ENCODE assay signal across 18 mouse cellular contexts in genomic region chr3:145412137-145412536, GRCm38 (mm10).
DNase-seq lines count a peak whose midpoint lies in the region; ATAC-seq and TF ChIP-seq lines count a peak whose summit lies in the region.
"Had no signal": no experiment of that assay in that cellular context is flagged by ENCODE, and none has a peak within 500 bp of the region (broad histone marks: within the 10 kb centered on the region; RNA-seq: fewer than 3 reads in every experiment).

No protein-coding gene starts in this region.

- DNase-seq in forebrain, postnatal 0 days: no peak
- DNase-seq in lung, embryonic 14.5 days: peak; percentile 37
- DNase-seq in lung, postnatal 14 days: no peak
- DNase-seq in adipocyte (ENCODE audit: low spot score): peak; percentile 8
- DNase-seq in retina, postnatal 1 day: peak; percentile 35
- DNase-seq in frontal cortex, postnatal 10 days (ENCODE audit: low spot score in 2 of 2): no peak
- no peak for DNase-seq in left cerebral cortex, adult 9 months (ENCODE audit: low spot score in 2 of 2)
- DNase-seq: adrenal gland, adult 8-10 months; cerebellum, adult 11-12 months; gastrocnemius, postnatal 10 days; heart, postnatal 10 days; thymus, postnatal 25 days had no signal

- H3K4me1 ChIP-seq in forebrain, postnatal 0 days (ENCODE audit: insufficient read depth): no peaks in the 10 kb centered on the region
- no peaks in the 10 kb centered on the region for H3K4me1 ChIP-seq in forebrain, embryonic 13.5 days
- no peaks in the 10 kb centered on the region for H3K4me1 ChIP-seq in lung, embryonic 14.5 days (ENCODE audit: insufficient read depth)
- H3K4me1 ChIP-seq: embryonic facial prominence, embryonic 12.5 days; forebrain, embryonic 12.5 days; intestine, embryonic 15.5 days; midbrain, embryonic 13.5 days; neural tube, embryonic 13.5 days had no signal

- WGBS in forebrain, postnatal 0 days: 29% methylated on average over 4 of the region's 4 CpGs
- WGBS in forebrain, embryonic 13.5 days: 33% methylated on average over 4 of the region's 4 CpGs
- WGBS in lung, embryonic 14.5 days: 40% methylated on average over 4 of the region's 4 CpGs

- no peaks in the 10 kb centered on the region for H3K36me3 ChIP-seq in forebrain, postnatal 0 days (ENCODE audit: insufficient read depth)
- H3K36me3 ChIP-seq in forebrain, embryonic 13.5 days (ENCODE audit: poor library complexity, severe bottlenecking): no peaks in the 10 kb centered on the region
- H3K36me3 ChIP-seq in lung, embryonic 14.5 days (ENCODE audit: insufficient read depth): no peaks in the 10 kb centered on the region
- H3K36me3 ChIP-seq: embryonic facial prominence, embryonic 12.5 days; forebrain, embryonic 12.5 days; intestine, embryonic 15.5 days; midbrain, embryonic 13.5 days; neural tube, embryonic 13.5 days had no signal

- H3K4me3 ChIP-seq in forebrain, postnatal 0 days (ENCODE audit: low read depth, low read length): no peak overlapping the region
- H3K4me3 ChIP-seq in forebrain, embryonic 13.5 days: no peak overlapping the region
- H3K4me3 ChIP-seq in lung, embryonic 14.5 days (ENCODE audit: low read depth, low read length): no peak overlapping the region
- H3K4me3 ChIP-seq: embryonic facial prominence, embryonic 12.5 days; forebrain, embryonic 12.5 days; intestine, embryonic 15.5 days; midbrain, embryonic 13.5 days; neural tube, embryonic 13.5 days had no signal

- no peak overlapping the region for H3K4me2 ChIP-seq in forebrain, postnatal 0 days (ENCODE audit: low read depth)
- no peak overlapping the region for H3K4me2 ChIP-seq in forebrain, embryonic 13.5 days
- H3K4me2 ChIP-seq in lung, embryonic 14.5 days: no peak overlapping the region
- H3K4me2 ChIP-seq: embryonic facial prominence, embryonic 12.5 days; forebrain, embryonic 12.5 days; intestine, embryonic 15.5 days; midbrain, embryonic 13.5 days; neural tube, embryonic 13.5 days had no signal

- ATAC-seq in forebrain, postnatal 0 days: no peak
- ATAC-seq in forebrain, embryonic 13.5 days: no peak
- no peak for ATAC-seq in lung, embryonic 14.5 days (ENCODE audit: insufficient read depth)
- ATAC-seq: intestine, embryonic 15.5 days; midbrain, embryonic 13.5 days had no signal

- H3K9ac ChIP-seq in forebrain, postnatal 0 days: no peak overlapping the region
- no peak overlapping the region for H3K9ac ChIP-seq in forebrain, embryonic 13.5 days
- no peak overlapping the region for H3K9ac ChIP-seq in lung, embryonic 14.5 days
- H3K9ac ChIP-seq: embryonic facial prominence, embryonic 12.5 days; forebrain, embryonic 12.5 days; intestine, embryonic 15.5 days; midbrain, embryonic 13.5 days; neural tube, embryonic 13.5 days had no signal

- 0 out of 2 replicates have a peak, but pooled peaks have one; percentile 16 for TF ChIP-seq CTCF in forebrain, postnatal 0 days (IDR thresholded peaks at IDR 0.05; ENCODE audit: low read depth)
- peak; percentile 50 for TF ChIP-seq CTCF in lung, embryonic 14.5 days (IDR thresholded peaks at IDR 0.05; ENCODE audit: low read depth)

- H3K9me3 ChIP-seq in forebrain, postnatal 0 days (ENCODE audit: low read length): no peaks in the 10 kb centered on the region
- H3K9me3 ChIP-seq in forebrain, embryonic 13.5 days (replicated peaks): no peaks in the 10 kb centered on the region
- H3K9me3 ChIP-seq in lung, embryonic 14.5 days (ENCODE audit: low read depth, low read length): no peaks in the 10 kb centered on the region
- H3K9me3 ChIP-seq: embryonic facial prominence, embryonic 12.5 days; intestine, embryonic 15.5 days; midbrain, embryonic 13.5 days; neural tube, embryonic 13.5 days had no signal

- H3K27me3 ChIP-seq in forebrain, postnatal 0 days (ENCODE audit: insufficient read depth, low read length): no peaks in the 10 kb centered on the region
- no peaks in the 10 kb centered on the region for H3K27me3 ChIP-seq in forebrain, embryonic 13.5 days
- no peaks in the 10 kb centered on the region for H3K27me3 ChIP-seq in lung, embryonic 14.5 days (ENCODE audit: insufficient read depth, low read length)
- H3K27me3 ChIP-seq: embryonic facial prominence, embryonic 12.5 days; forebrain, embryonic 12.5 days; intestine, embryonic 15.5 days; midbrain, embryonic 13.5 days; neural tube, embryonic 13.5 days had no signal

- no peak overlapping the region for H3K27ac ChIP-seq in forebrain, postnatal 0 days (ENCODE audit: low read depth, low read length)
- no peak overlapping the region for H3K27ac ChIP-seq in forebrain, embryonic 13.5 days
- no peak overlapping the region for H3K27ac ChIP-seq in lung, embryonic 14.5 days (ENCODE audit: low read depth)
- H3K27ac ChIP-seq: embryonic facial prominence, embryonic 12.5 days; forebrain, embryonic 12.5 days; intestine, embryonic 15.5 days; midbrain, embryonic 13.5 days; neural tube, embryonic 13.5 days had no signal

Comparison
In these comparisons a context has a peak if more than half of its experiments do, and no peak if none do; other contexts are left out.
1. DNase-seq: peak in lung, embryonic 14.5 days (single experiment), adipocyte (single experiment) and retina, postnatal 1 day (single experiment); none in forebrain, postnatal 0 days (single experiment), lung, postnatal 14 days (single experiment), frontal cortex, postnatal 10 days (0 of 2) and left cerebral cortex, adult 9 months (0 of 2).